Mouse (Mus musculus): Measurements from ENCODE around the gene Rftn1.

GRCm38 (mm10) chr17:50040727-50041410 is 149.6 kb downstream of the Rftn1 start:
- TF ChIP-seq POLR2A (IDR thresholded peaks at IDR 0.05; ENCODE audit: low read depth, low read length) (no peak), CTCF (IDR thresholded peaks at IDR 0.05; ENCODE audit: extremely low read depth, insufficient read depth, insufficient read length, insufficient replicate concordance) (no peak)

All from spleen, adult 2 months (tissue).